Mouse (Mus musculus) ES-E14 (cell line): Measurements from ENCODE around the gene Atp6v0a1.

Experiments used
- CHD2 ChIP-seq: IDR thresholded peaks from 2 replicates; pipeline ENCODE4 v1.6.1; 2014; ENCODE audit warnings: mild to moderate bottlenecking, low read depth, low read length, inconsistent platforms
- ZNF384 ChIP-seq: IDR thresholded peaks from 2 replicates; pipeline ENCODE4 v1.6.1; 2012; ENCODE audit warnings: low read depth, low read length, inconsistent platforms

DNA sequence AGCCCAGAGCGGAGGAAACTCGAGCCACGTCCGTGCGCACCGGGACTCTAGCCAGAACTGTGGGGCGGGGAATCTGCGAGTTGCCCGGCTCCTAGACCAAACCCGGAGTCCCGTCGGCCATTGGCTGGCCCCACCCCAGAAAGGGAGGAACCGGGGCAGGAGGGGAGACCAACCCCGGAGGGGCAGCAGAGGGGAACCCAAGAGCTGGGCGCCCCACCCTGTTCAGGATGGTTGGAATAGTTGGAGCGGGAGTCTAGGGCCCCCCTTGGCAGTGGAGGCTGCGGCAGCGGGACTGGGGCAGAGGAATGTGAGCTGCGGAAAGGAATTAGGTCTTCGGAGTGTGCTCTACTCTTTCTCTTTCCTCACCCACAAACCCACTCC, 38.7 kb upstream of the Atp6v0a1 start, which contains the start of gene Cavin1:
- TF ChIP-seq ZNF384 (no peak), CHD2 (no peak)
